Mouse (Mus musculus): ENCODE results near the gene Zfp609. TPM values are rescaled to one million over a fixed set of nuclear protein-coding genes. Genes with fewer than 3 reads are reported as not detected.
"Not testable (repeated sequence)": the region's sequence is repeated elsewhere in the genome, so short reads cannot be mapped to it uniquely, and the experiment has no call there.

Gene Zfp609
- polyA plus RNA-seq, 1 experiment from 2014 or later: 8.1 TPM

DNA sequence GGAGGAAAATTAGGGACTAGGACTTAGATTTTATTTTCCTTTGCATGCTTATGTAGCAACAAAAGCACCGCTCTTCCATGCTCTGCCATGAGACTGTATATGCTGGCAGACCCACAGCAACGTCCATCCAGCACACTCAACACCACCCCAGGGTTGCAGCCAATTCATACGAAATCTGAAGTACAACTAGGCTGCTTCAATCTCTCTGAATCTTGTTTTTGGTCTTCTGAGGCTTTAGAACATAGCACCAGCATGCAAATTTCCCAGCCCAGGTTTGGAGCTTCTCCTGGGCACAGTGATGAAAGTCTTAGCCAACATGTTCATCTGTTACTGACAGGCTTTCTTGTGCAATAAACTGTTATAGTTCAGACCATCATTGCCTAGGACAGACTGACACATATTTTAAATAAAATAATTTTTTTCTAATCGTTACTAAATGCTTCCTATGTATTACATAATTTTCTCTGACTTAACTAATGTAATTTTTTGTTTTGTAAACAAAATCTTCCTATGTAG, 39.5 kb downstream of the Zfp609 start:
- H3K9ac ChIP-seq (ENCODE audit: low read depth, low read length): no peak overlapping the region
- 0 out of 2 replicates have a peak overlapping the region, but pooled peaks have one; percentile 3 for H3K4me3 ChIP-seq (ENCODE audit: low read depth, low read length)
- H3K27me3 ChIP-seq (ENCODE audit: control insufficient read depth, insufficient read depth, low read length): no peaks in the 10 kb centered on the region
- peak overlapping the region; percentile 76 for H3K27ac ChIP-seq (ENCODE audit: low read depth, low read length)
- H3K9me3 ChIP-seq (replicated peaks; ENCODE audit: control insufficient read depth, low read length): no peaks in the 10 kb centered on the region
- H3K4me1 ChIP-seq (ENCODE audit: control insufficient read depth, insufficient read depth, low read length): peaks cover 59% of the 10 kb centered on the region
- no peak for ATAC-seq (replicated peaks; ENCODE audit: insufficient number of reproducible peaks, low FRiP score, low TSS enrichment)
- 44% methylated on average over 4 of the region's 4 CpGs for WGBS (ENCODE audit: insufficient replicate concordance)
- H3K36me3 ChIP-seq (ENCODE audit: control insufficient read depth, insufficient read depth, low read length): no peaks in the 10 kb centered on the region
- H3K4me2 ChIP-seq: peak overlapping the region; percentile 49

DNA sequence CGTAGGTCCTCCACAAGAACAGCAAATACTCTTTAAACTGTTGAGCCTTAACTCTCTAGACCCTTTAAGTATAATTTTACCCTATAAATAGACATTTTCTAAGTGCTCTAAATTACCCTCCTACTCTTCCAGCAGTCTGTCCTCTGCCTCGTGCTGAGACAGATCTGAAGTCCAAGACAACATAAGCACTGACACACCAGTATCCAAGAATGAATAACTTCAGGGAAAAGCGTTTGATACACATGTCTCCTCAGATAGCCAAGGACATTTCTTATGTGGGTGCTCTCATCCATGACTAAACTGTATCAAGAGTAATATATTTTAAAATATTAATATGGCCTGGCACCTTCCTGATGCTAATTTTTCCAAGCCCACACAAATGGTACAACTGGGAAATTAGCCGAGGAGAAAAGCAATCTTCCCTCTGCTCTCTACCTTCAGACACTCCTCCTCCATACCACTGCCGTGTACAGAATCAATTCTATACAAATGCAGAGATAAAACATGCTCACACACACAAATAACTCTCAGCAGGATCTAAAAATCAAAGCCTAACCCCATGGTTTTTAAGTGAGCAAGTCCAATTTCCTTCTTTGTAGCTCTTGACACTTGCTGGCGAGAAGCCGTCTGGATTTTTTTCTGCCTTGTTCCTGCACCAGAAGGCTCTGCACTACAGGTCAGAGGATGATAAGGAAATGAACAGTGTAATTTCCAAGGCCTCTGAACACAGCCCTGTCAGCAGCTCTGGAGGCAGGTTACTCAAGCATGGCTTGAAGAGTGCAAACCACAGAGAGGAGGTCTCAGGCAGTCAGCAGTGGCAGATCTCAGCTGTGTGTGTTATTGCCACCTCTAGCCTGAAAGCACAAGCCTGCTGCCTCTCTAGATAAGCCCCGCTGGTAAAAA, 40.2 kb downstream of the Zfp609 start:
- WGBS (ENCODE audit: insufficient replicate concordance): 21% methylated on average over 8 of the region's 8 CpGs
- Histone ChIP-seq H3K27me3 (ENCODE audit: control insufficient read depth, insufficient read depth, low read length) (no peaks in the 10 kb centered on the region), H3K9me3 (replicated peaks; ENCODE audit: control insufficient read depth, low read length) (no peaks in the 10 kb centered on the region), H3K27ac (ENCODE audit: low read depth, low read length) (peak overlapping the region; percentile 76), H3K9ac (ENCODE audit: low read depth, low read length) (no peak overlapping the region), H3K36me3 (ENCODE audit: control insufficient read depth, insufficient read depth, low read length) (no peaks in the 10 kb centered on the region), H3K4me3 (ENCODE audit: low read depth, low read length) (peak overlapping the region; percentile 6; the same call in 1 of the 2 replicates), H3K4me1 (ENCODE audit: control insufficient read depth, insufficient read depth, low read length) (peaks cover 57% of the 10 kb centered on the region), H3K4me2 (peak overlapping the region; percentile 49)
- peak; percentile 74 for ATAC-seq (replicated peaks; ENCODE audit: insufficient number of reproducible peaks, low FRiP score, low TSS enrichment)

- no peak overlapping the region for H3K9ac ChIP-seq (ENCODE audit: low read depth, low read length)
- H3K4me3 ChIP-seq (ENCODE audit: low read depth, low read length): no peak overlapping the region
- peak overlapping the region; percentile 45 for H3K4me2 ChIP-seq
- H3K4me1 ChIP-seq (ENCODE audit: control insufficient read depth, insufficient read depth, low read length): peaks cover 45% of the 10 kb centered on the region
- 32% methylated on average over 4 of the region's 4 CpGs for WGBS (ENCODE audit: insufficient replicate concordance)
- H3K36me3 ChIP-seq (ENCODE audit: control insufficient read depth, insufficient read depth, low read length): no peaks in the 10 kb centered on the region
- H3K9me3 ChIP-seq (replicated peaks; ENCODE audit: control insufficient read depth, low read length): no peaks in the 10 kb centered on the region
- no peaks in the 10 kb centered on the region for H3K27me3 ChIP-seq (ENCODE audit: control insufficient read depth, insufficient read depth, low read length)
- no peak for ATAC-seq (replicated peaks; ENCODE audit: insufficient number of reproducible peaks, low FRiP score, low TSS enrichment)
- H3K27ac ChIP-seq (ENCODE audit: low read depth, low read length): peak overlapping the region; percentile 22; the same call in 1 of the 2 replicates
Observed at GRCm38 (mm10) chr9:65785772-65786368, 41.5 kb downstream of the Zfp609 start.

- H3K4me3 ChIP-seq (ENCODE audit: low read depth, low read length); H3K27ac ChIP-seq (ENCODE audit: low read depth, low read length); H3K36me3 ChIP-seq (ENCODE audit: control insufficient read depth, insufficient read depth, low read length); H3K9me3 ChIP-seq (replicated peaks; ENCODE audit: control insufficient read depth, low read length); ATAC-seq (replicated peaks; ENCODE audit: insufficient number of reproducible peaks, low FRiP score, low TSS enrichment); H3K4me2 ChIP-seq; H3K9ac ChIP-seq (ENCODE audit: low read depth, low read length); H3K27me3 ChIP-seq (ENCODE audit: control insufficient read depth, insufficient read depth, low read length): not testable (repeated sequence)
- peaks cover 23% of the 10 kb centered on the region for H3K4me1 ChIP-seq (ENCODE audit: control insufficient read depth, insufficient read depth, low read length)
- WGBS (ENCODE audit: insufficient replicate concordance): 85% methylated on average over 3 of the region's 3 CpGs
Observed at GRCm38 (mm10) chr9:65779619-65780018, 47.7 kb downstream of the Zfp609 start.

GRCm38 (mm10) chr9:65776874-65777432, 50.4 kb downstream of the Zfp609 start:
- peaks cover 11% of the 10 kb centered on the region for H3K4me1 ChIP-seq (ENCODE audit: control insufficient read depth, insufficient read depth, low read length)
- no peaks in the 10 kb centered on the region for H3K27me3 ChIP-seq (ENCODE audit: control insufficient read depth, insufficient read depth, low read length)
- ATAC-seq (replicated peaks; ENCODE audit: insufficient number of reproducible peaks, low FRiP score, low TSS enrichment): no peak
- no peak overlapping the region for H3K27ac ChIP-seq (ENCODE audit: low read depth, low read length)
- no peak overlapping the region for H3K9ac ChIP-seq (ENCODE audit: low read depth, low read length)
- H3K4me3 ChIP-seq (ENCODE audit: low read depth, low read length): no peak overlapping the region
- 3% methylated on average over 1 of the region's 1 CpGs for WGBS (ENCODE audit: insufficient replicate concordance)
- no peak overlapping the region for H3K4me2 ChIP-seq
- H3K36me3 ChIP-seq (ENCODE audit: control insufficient read depth, insufficient read depth, low read length): 0 out of 2 replicates have a peak, but pooled peaks cover 2% of the 10 kb centered on the region
- H3K9me3 ChIP-seq (replicated peaks; ENCODE audit: control insufficient read depth, low read length): no peaks in the 10 kb centered on the region

GRCm38 (mm10) chr9:65776137-65776872, 51.1 kb downstream of the Zfp609 start:
- Histone ChIP-seq H3K9me3 (replicated peaks; ENCODE audit: control insufficient read depth, low read length) (no peaks in the 10 kb centered on the region), H3K4me1 (ENCODE audit: control insufficient read depth, insufficient read depth, low read length) (peaks cover 14% of the 10 kb centered on the region), H3K27ac (ENCODE audit: low read depth, low read length) (0 out of 2 replicates have a peak overlapping the region, but pooled peaks have one; percentile 15), H3K9ac (ENCODE audit: low read depth, low read length) (no peak overlapping the region), H3K36me3 (ENCODE audit: control insufficient read depth, insufficient read depth, low read length) (0 out of 2 replicates have a peak, but pooled peaks cover 2% of the 10 kb centered on the region), H3K27me3 (ENCODE audit: control insufficient read depth, insufficient read depth, low read length) (no peaks in the 10 kb centered on the region), H3K4me3 (ENCODE audit: low read depth, low read length) (no peak overlapping the region), H3K4me2 (peak overlapping the region; percentile 14; the same call in 1 of the 2 replicates)
- 19% methylated on average over 8 of the region's 8 CpGs for WGBS (ENCODE audit: insufficient replicate concordance)
- ATAC-seq (replicated peaks; ENCODE audit: insufficient number of reproducible peaks, low FRiP score, low TSS enrichment): no peak

- Histone ChIP-seq H3K4me3 (ENCODE audit: low read depth, low read length) (no peak overlapping the region), H3K36me3 (ENCODE audit: control insufficient read depth, insufficient read depth, low read length) (0 out of 2 replicates have a peak, but pooled peaks cover 2% of the 10 kb centered on the region), H3K27ac (ENCODE audit: low read depth, low read length) (no peak overlapping the region), H3K4me1 (ENCODE audit: control insufficient read depth, insufficient read depth, low read length) (peaks cover 19% of the 10 kb centered on the region), H3K27me3 (ENCODE audit: control insufficient read depth, insufficient read depth, low read length) (no peaks in the 10 kb centered on the region), H3K4me2 (no peak overlapping the region), H3K9me3 (replicated peaks; ENCODE audit: control insufficient read depth, low read length) (no peaks in the 10 kb centered on the region), H3K9ac (ENCODE audit: low read depth, low read length) (no peak overlapping the region)
- ATAC-seq (replicated peaks; ENCODE audit: insufficient number of reproducible peaks, low FRiP score, low TSS enrichment): no peak
- 92% methylated on average over 7 of the region's 7 CpGs for WGBS (ENCODE audit: insufficient replicate concordance)
Observed at GRCm38 (mm10) chr9:65773783-65774182, 53.6 kb downstream of the Zfp609 start.
